In genomic region chr13:108376637-108377036, GRCm38 (mm10) we compare ENCODE assay signal across 24 mouse cellular contexts.
"Had no signal": no experiment of that assay in that cellular context is flagged by ENCODE, and none has a peak within 500 bp of the region (broad histone marks: within the 10 kb centered on the region; RNA-seq: fewer than 3 reads in every experiment).

No protein-coding gene starts in this region.

- H3K9me3 ChIP-seq: heart, embryonic 10.5 days; heart, embryonic 12.5 days; hindbrain, embryonic 10.5 days; hindbrain, embryonic 12.5 days; intestine, embryonic 15.5 days; limb, embryonic 10.5 days; limb, embryonic 12.5 days had no signal

- H3K9ac ChIP-seq: heart, embryonic 12.5 days; hindbrain, embryonic 12.5 days; hindbrain, embryonic 14.5 days; intestine, embryonic 15.5 days; limb, embryonic 12.5 days had no signal

- H3K4me3 ChIP-seq: gastrocnemius, adult 2 months; heart, embryonic 10.5 days; heart, embryonic 12.5 days; hindbrain, embryonic 10.5 days; hindbrain, embryonic 12.5 days; intestine, embryonic 15.5 days; layer of hippocampus, adult 2 months; left cerebral cortex, adult 2 months; limb, embryonic 10.5 days; limb, embryonic 12.5 days had no signal

- H3K27ac ChIP-seq: gastrocnemius, adult 2 months; heart, embryonic 10.5 days; hindbrain, embryonic 10.5 days; hindbrain, embryonic 12.5 days; hindbrain, embryonic 14.5 days; intestine, embryonic 15.5 days; layer of hippocampus, adult 2 months; left cerebral cortex, adult 2 months; limb, embryonic 10.5 days; limb, embryonic 12.5 days had no signal

- H3K27me3 ChIP-seq: heart, embryonic 12.5 days; hindbrain, embryonic 12.5 days; intestine, embryonic 15.5 days; limb, embryonic 12.5 days had no signal

- DNase-seq: gastrocnemius, adult 2 months; gastrocnemius, postnatal 10 days; gastrocnemius, postnatal 25 days; heart, postnatal 10 days; heart, postnatal 4 days; kidney, adult 18-20 months; kidney, adult 8-10 months; kidney, postnatal 10 days; kidney, postnatal 25 days; kidney, postnatal 4 days; liver had no signal

- ATAC-seq: hindbrain, embryonic 16.5 days; inflammation-experienced regulatory T-cells, adult 6 months; intestine, embryonic 15.5 days; intestine, postnatal 0 days had no signal

- H3K4me1 ChIP-seq: heart, embryonic 10.5 days; heart, embryonic 12.5 days; hindbrain, embryonic 10.5 days; hindbrain, embryonic 12.5 days; intestine, embryonic 15.5 days; limb, embryonic 10.5 days; limb, embryonic 12.5 days had no signal

- H3K36me3 ChIP-seq: intestine, embryonic 15.5 days had no signal
